Mouse (Mus musculus) MEL (cell line): ENCODE data around the gene Ifna7.
"Not testable (repeated sequence)": the region's sequence is repeated elsewhere in the genome, so short reads cannot be mapped to it uniquely, and the experiment has no call there.

Experiments
- CHD1 ChIP-seq: IDR thresholded peaks from 2 replicates; pipeline ENCODE4 v1.6.1; 2012; ENCODE audit warnings: low read depth, mild to moderate bottlenecking, inconsistent platforms, low read length, improper control_type of control experiment
- CTCF ChIP-seq, 3 experiments: IDR thresholded peaks in 2 of 3; conservative IDR thresholded peaks in 1 of 3; 2 replicates each; pipeline ENCODE4 v1.5.1; 2011 to 2012; ENCODE audit warnings: low read length in 3 of 3, low read depth in 2 of 3, mild to moderate bottlenecking in 2 of 3, improper control_type of control experiment in 1 of 3, inconsistent platforms in 1 of 3, mixed read lengths in 1 of 3, moderate library complexity in 1 of 3; ENCODE audit not compliant: control insufficient read depth in 1 of 3, insufficient read depth in 1 of 3, poor library complexity in 1 of 3, severe bottlenecking in 1 of 3
- EP300 ChIP-seq, 2 experiments: IDR thresholded peaks; 2 replicates each; pipeline ENCODE4 v1.6.1; 2011; ENCODE audit warnings: improper control_type of control experiment in 2 of 2, low read length in 2 of 2, low read depth in 1 of 2, mild to moderate bottlenecking in 1 of 2
- GABPA ChIP-seq: IDR thresholded peaks from 2 replicates; pipeline ENCODE4 v1.6.1; 2012; ENCODE audit warnings: low read depth, mild to moderate bottlenecking, inconsistent platforms, low read length, improper control_type of control experiment, moderate library complexity
- GATA1 ChIP-seq: IDR thresholded peaks from 2 replicates; pipeline ENCODE4 v1.6.1; 2011; ENCODE audit warnings: low read depth, low read length, improper control_type of control experiment
- HCFC1 ChIP-seq: IDR thresholded peaks from 2 replicates; pipeline ENCODE4 v1.6.1; 2012; ENCODE audit warnings: low read depth, mild to moderate bottlenecking, inconsistent platforms, low read length, improper control_type of control experiment, moderate library complexity
- MEF2A ChIP-seq: IDR thresholded peaks from 2 replicates; pipeline ENCODE4 v1.6.1; 2014; ENCODE audit warnings: low read depth, mild to moderate bottlenecking, inconsistent platforms, low read length, improper control_type of control experiment; ENCODE audit not compliant: poor library complexity, insufficient replicate concordance, severe bottlenecking; ENCODE audit errors: extremely low read depth
- POLR2A ChIP-seq, 2 experiments: IDR thresholded peaks; 2 replicates each; pipeline ENCODE4 v1.6.1; 2011 to 2012; ENCODE audit warnings: low read length in 2 of 2, mild to moderate bottlenecking in 2 of 2, control low read depth in 1 of 2, improper control_type of control experiment in 1 of 2, low read depth in 1 of 2, moderate library complexity in 1 of 2; ENCODE audit not compliant: control insufficient read depth in 1 of 2, insufficient read depth in 1 of 2, poor library complexity in 1 of 2
- POLR2AphosphoS2 ChIP-seq: IDR thresholded peaks from 2 replicates; pipeline ENCODE4 v1.6.1; 2011; ENCODE audit warnings: low read length, improper control_type of control experiment
- USF2 ChIP-seq, 2 experiments: IDR thresholded peaks; 2 replicates each; pipeline ENCODE4 v1.6.1; 2011 to 2012; ENCODE audit warnings: improper control_type of control experiment in 2 of 2, low read length in 2 of 2, borderline replicate concordance in 1 of 2, inconsistent platforms in 1 of 2, low read depth in 1 of 2, mild to moderate bottlenecking in 1 of 2; ENCODE audit not compliant: insufficient read depth in 1 of 2
- ZC3H11A ChIP-seq: IDR thresholded peaks from 2 replicates; pipeline ENCODE4 v1.6.1; 2012; ENCODE audit warnings: low read depth, mild to moderate bottlenecking, inconsistent platforms, low read length, improper control_type of control experiment
- ZNF384 ChIP-seq: IDR thresholded peaks from 2 replicates; pipeline ENCODE4 v1.6.1; 2012; ENCODE audit warnings: low read depth, mild to moderate bottlenecking, inconsistent platforms, low read length, improper control_type of control experiment

- not testable (repeated sequence) for TF ChIP-seq ZC3H11A; POLR2A (IDR thresholded peaks at IDR 0.05; ENCODE audit: control insufficient read depth in 1 of 2, insufficient read depth in 1 of 2, low read depth in 1 of 2, low read length in 2 of 2, poor library complexity in 1 of 2); CTCF (IDR thresholded peaks at IDR 0.05 in 2 of 3, conservative IDR thresholded peaks at IDR 0.05 in 1 of 3; ENCODE audit: control insufficient read depth in 1 of 3, insufficient read depth in 1 of 3, low read depth in 2 of 3, low read length in 3 of 3, poor library complexity in 1 of 3, severe bottlenecking in 1 of 3); MEF2A; GATA1; HCFC1; POLR2AphosphoS2; USF2 (IDR thresholded peaks at IDR 0.05; ENCODE audit: borderline replicate concordance in 1 of 2, insufficient read depth in 1 of 2, low read depth in 1 of 2, low read length in 2 of 2); GABPA; ZNF384; CHD1; EP300 (IDR thresholded peaks at IDR 0.05; ENCODE audit: low read depth in 1 of 2, low read length in 2 of 2)
Observed at GRCm38 (mm10) chr4:88785409-88785808, 30.6 kb upstream of the Ifna7 start, which contains the start of gene Gm13276.
